Mouse (Mus musculus) lung, adult 10 weeks (tissue): ENCODE results near the gene Prss47. TPM values are rescaled to one million over a fixed set of nuclear protein-coding genes. Genes with fewer than 3 reads are reported as not detected.

Source experiments
- polyA plus RNA-seq: library from polyadenylated mRNA; stranded (reverse); fragments of 350-450 nt; fragmentation: Illumina TruSeq; extraction: RNeasy Lipid Tissue Mini Kit (QIAGEN cat#74804); gene quantifications from one replicate; pipeline ENCODE4 v1.2.3, GENCODE M21; 2014; ENCODE audit warnings: low read depth, low replicate concordance; ENCODE audit not compliant: insufficient read depth

Prss47 gene
- not detected for polyA plus RNA-seq

GRCm38 (mm10) chr13:65052660-65053059, at the start of gene Prss47:
Prss47 (minus strand) TSS chr13:65052760.

GRCm38 (mm10) chr13:65032758-65033157, 19.8 kb downstream of the Prss47 start, which contains the start of gene Spata31d1c:
Spata31d1c (plus strand) TSS chr13:65033058.

Other genes with a start within 250 kb of the Prss47 start
- not detected for gene Cntnap3, start 148.8 kb downstream of the Prss47 start, polyA plus RNA-seq
- not detected for gene Spata31, start 135.4 kb downstream of the Prss47 start, polyA plus RNA-seq
- gene Spata31d1c, start 19.7 kb downstream of the Prss47 start, polyA plus RNA-seq: not detected
- 28.6 TPM for gene Mfsd14b, start 60.2 kb upstream of the Prss47 start, polyA plus RNA-seq
- gene Olfr465-ps1, start 85.3 kb upstream of the Prss47 start, polyA plus RNA-seq: not detected
- gene Olfr466, start 97.5 kb upstream of the Prss47 start, polyA plus RNA-seq: not detected
- gene Nlrp4f, start 153.2 kb upstream of the Prss47 start, polyA plus RNA-seq: not detected
- not detected for gene Gm10775, start 206.8 kb upstream of the Prss47 start, polyA plus RNA-seq
- gene Zfp369, start 226.1 kb upstream of the Prss47 start, polyA plus RNA-seq: 10.0 TPM